Mouse (Mus musculus) spleen, adult 12 weeks (tissue): ENCODE measurements around the gene Slc17a1.

ENCODE experiments used
- DNase-seq: peaks from one replicate; pipeline ENCODE4 v3.0.0; 2022; ENCODE audit warnings: low spot score

Slc17a1 gene

GRCm38 (mm10) chr13:23889011-23889605 is 21.6 kb downstream of the Slc17a1 start:
- DNase-seq = no peak

DNA sequence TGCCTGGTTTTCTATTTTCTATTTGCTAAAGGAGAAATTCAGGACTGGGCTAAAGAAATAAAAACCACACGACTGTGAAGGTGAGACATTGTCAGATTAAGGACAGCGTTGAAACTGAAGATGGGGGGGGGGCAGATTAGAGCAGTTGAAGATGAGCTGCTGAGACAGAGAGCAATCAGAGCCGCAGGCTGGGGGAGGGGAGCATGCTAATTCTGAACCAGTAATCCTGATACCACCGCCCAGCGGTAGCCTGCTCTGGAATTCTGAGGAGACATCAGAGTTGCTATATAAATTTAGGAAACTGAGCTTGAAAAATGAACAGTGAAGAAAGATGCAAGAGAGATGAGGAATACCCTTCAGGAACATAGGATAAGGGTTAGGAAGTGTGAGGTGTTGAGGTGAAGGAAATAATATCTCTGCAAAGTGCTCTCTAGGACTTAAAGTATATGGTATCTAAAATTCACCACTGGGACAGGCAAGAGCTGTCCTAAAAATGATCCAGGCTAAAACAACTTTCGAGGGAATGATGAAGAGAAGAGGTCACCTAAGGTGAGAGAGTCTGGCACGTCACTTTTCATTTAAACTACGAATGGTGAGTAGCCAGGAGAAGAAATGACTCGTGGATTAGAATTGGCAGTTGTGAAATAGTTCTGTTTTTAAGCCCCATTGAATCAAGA is 25.2 kb downstream of the Slc17a1 start:
- DNase-seq = no peak

- no peak for DNase-seq
Observed at GRCm38 (mm10) chr13:23893269-23893593, 25.7 kb downstream of the Slc17a1 start.

- no peak for DNase-seq
Observed at GRCm38 (mm10) chr13:23898242-23898641, 30.7 kb downstream of the Slc17a1 start.

DNA sequence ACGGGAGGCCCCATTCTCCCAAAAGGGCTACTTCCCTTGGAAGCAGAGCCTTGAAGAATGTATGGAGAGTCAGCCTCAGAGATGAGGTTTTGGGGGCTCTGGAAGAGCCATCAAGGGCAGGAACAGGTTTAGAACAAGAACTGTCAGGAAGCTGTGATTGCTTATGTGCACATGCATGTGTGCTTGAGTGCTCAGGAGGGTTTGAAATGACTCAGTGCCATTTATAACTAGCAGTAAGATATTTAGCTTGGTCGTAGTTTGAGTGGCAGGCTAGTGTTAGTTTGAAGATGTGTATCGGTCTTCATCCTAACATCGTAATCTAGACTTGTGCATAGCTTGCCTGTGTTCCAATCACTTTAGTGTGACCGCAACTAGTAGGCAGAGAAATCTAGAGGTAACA is 39.4 kb downstream of the Slc17a1 start:
- no peak for DNase-seq

DNA sequence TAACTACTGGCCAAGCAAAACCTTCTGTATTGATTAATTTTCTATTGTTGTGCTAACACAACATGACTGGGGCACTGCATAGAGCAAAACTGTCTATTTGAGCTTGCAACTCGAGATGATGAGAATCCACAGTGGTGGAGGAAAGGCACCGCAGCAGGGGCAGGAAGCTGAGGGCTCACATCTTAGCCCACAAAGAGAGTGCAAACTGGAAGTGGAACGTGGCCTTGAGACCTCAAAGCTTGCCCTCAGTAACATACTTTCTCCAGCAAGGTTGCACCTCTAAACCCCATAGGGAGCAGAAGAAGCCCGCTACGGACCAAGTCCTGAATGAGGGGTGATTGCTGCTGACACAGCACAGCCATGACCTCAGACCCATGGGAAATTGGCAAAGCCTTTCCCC is 42.6 kb downstream of the Slc17a1 start:
- DNase-seq = no peak

DNA sequence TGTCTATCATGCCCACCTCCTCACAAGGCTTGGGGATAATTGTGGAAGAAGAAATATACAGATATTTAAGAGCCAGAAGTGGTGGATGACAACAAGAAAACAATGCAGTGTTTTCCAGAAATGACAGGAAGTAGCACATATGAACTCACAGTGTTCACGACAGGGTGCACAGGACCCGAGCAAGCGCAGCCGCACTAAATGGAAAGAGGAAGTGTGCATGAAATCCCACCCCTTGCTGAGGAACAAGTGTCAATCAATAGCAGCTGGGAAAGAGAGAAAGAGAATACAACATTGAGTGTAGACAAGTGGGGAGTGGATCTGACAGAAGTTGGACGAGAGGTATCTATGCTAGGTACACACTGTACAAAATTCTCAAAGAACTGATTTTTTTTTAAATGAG is 43.8 kb downstream of the Slc17a1 start:
- no peak for DNase-seq

- DNase-seq = no peak
Observed at GRCm38 (mm10) chr13:23913791-23914306, 46.3 kb downstream of the Slc17a1 start.

DNA sequence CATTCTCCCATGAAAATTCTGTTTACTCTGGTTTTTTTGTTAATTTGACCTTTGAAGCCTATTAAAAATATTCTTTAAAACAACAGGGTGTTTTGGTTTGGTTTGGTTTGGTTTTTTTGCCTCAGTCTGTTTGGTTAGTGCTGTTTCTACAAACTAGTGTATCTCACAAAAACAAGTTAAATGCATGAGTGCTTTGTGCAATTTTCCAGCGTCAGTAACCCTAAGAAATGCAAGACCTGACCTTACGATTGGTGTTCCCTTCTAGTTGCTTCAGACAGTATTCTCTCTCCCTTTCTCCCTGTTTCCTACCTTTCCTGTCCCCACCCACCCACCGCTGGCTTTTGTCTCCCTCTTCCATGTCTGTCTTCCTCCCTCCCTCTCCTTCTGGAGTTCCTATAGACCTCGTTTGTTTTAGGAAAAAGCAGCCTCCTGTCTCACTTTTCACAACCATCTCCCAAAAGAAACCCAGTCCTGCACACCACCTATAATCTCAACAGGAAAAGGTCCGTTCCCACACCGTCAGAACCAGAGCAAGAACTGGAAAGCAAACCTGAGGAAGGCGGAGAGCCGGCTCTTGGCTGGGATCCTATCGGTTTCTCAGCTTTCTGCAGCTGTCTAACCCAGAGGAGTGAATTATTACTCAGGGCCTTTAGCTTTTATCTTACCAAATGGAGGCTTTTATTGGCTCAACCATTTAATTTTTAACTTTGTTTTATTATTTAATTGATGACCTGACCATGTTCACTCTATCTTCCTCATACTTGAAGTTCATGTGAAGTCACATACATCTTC is 47.0 kb downstream of the Slc17a1 start, which contains the start of gene Slc17a4:
Gene Slc17a4 (minus strand): TSS at position 634 of the 792 bp plus-strand sequence.
- DNase-seq = no peak

GRCm38 (mm10) chr13:23916132-23916531 is 48.6 kb downstream of the Slc17a1 start:
- no peak for DNase-seq

DNA sequence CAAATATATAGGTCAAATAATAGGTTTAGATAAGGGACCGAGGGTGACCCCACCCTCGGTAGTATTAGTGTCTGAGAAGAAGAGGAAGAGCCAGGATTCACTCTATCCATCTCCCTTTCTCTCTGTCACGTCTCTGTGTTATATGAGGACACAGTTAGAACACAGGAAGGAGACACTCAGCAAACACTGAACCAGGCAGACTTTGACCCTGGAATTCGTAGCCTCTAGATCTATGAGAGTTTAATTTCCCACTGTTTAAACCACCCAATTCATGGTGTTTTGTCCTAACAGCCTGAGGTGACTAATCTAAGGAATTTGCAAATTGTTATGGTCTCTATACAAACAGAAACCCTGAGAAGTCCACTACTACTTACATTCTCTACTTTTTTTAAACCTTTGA is 50.1 kb downstream of the Slc17a1 start:
- DNase-seq = no peak

DNA sequence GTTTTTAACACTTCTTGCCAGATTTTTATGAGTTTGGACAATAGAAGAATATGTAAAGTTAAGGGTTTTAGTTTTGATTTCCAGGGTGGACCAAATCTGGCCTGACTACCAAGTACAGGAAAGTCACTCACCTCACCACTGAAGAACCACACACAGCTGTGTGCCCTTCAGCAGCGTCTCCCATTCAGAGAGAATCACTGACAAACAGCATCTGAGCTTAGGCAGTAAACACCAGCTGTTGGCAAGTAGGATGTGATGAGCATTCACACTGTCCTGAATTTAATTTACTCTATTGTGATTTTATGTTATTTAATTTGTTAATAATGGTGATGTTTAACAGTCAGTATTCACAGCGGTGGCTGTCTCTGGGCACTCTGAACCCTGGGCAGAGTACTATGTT is 58.2 kb downstream of the Slc17a1 start:
- no peak for DNase-seq

DNA sequence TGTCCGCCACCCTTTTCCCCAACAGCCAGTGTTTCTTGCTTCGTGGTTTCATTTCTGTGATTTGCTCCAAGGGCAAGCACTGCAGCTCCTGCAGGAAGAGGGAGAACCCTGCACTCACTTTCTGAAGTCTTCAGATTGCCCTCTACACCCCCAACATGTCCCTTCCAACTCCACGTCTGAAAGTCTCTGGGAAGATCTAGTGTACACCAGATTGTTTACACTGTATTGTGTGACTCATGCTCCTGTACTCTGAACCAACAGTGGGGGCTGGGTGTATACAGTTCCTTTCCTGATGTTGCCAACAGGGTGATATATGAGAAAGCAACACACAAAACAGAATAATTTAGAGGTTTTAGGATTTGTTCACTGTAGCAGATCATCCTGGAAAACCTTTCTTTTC is 61.1 kb downstream of the Slc17a1 start:
- DNase-seq = no peak

- no peak for DNase-seq
Observed at GRCm38 (mm10) chr13:23930461-23930860, 62.9 kb downstream of the Slc17a1 start.

GRCm38 (mm10) chr13:23930904-23931303 is 63.4 kb downstream of the Slc17a1 start:
- DNase-seq = no peak

DNA sequence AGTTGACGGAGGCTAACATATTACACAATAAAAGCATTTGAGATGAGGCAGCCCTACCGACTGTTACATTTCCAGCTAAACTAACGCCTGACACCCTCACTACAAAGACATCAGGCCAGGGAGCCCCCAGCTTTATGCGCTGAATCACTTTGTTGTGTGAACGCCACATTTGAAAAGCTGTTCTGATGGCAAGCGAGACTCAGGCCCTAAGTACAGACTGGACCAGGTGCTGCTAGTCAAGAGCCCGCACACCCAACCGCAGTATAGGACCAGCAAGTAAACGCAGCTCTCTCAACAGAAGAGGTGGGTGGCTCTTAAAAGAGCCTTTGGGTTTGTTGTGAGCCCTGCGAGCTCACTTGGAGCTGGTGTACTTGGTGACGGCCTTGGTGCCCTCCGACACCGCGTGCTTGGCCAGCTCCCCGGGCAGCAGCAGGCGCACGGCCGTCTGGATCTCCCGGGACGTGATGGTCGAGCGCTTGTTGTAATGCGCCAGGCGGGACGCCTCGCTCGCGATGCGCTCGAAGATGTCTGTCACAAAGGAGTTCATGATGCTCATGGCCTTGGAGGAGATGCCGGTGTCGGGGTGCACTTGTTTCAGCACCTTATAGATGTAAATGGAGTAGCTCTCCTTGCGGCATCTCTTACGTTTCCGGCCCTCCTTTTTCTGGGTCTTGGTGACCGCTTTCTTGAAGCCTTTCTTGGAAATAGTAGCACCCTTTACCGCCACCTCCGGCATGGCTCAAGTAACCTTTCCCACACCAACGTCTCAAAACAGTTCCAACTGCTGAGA is 66.1 kb downstream of the Slc17a1 start, which contains the start of gene Hist1h2ba:
Gene Hist1h2ba (minus strand): TSS at position 736 of the 790 bp plus-strand sequence.
- DNase-seq = no peak

DNA sequence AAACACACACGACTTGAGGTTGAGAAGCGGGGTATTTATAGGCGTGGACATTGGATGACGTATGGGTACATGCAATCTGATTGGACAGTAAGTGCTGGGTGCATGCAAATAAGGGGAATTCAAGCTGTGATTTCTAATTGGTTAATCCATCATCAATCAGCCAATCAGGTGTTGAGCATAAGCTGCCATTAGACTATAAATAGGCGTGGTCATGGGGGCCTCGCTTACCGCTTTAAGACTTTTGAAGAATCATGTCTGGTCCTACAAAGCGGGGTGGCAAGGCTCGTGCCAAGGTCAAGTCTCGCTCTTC is 66.6 kb downstream of the Slc17a1 start, which contains the start of gene Hist1h2aa:
Gene Hist1h2aa (plus strand): TSS at position 252 of the 310 bp plus-strand sequence.
- no peak for DNase-seq

DNA sequence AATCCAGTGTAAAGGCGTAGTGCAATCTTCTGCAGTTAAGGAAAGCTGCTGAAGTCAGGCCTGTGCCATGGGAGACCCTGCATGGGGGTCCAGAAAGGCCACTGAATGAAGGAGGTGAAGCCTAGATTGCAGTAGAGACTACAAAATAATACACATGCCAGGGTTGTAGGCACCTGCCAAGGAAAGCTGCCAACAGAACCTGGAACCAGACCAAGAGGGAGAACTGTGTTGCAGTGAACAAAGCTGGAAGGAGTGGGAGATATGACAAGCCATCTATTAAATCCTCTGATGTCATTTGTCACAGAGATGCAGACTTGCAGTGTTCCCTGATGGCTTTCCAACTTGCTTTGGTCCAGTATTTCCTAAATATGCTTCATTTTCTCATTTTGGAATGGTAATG is 71.1 kb downstream of the Slc17a1 start:
- DNase-seq = no peak

DNA sequence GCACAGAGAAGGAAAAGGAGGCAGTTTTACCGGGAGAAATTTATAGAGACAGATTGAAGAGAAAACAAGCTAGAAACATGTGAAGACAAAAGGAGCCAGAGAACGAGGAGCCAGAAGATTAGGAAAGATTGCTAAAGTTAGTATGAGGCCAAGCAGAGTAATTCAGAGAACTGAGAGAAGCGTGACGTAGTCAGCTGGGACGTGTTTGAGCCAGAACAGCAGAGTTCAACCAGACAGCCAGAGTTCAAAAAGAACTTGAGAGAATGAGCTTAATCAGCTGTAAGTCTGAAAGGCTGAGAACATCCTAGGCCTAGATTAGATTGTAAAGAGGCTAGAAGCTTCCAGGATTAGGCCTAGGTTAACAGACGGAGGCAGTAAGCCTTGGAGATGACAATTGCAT is 72.7 kb downstream of the Slc17a1 start:
- DNase-seq = no peak

GRCm38 (mm10) chr13:23942861-23943260 is 75.3 kb downstream of the Slc17a1 start:
- DNase-seq = no peak
